Mouse (Mus musculus): ENCODE results near the gene Rad17.

- TF ChIP-seq CTCF (IDR thresholded peaks at IDR 0.05; ENCODE audit: low read depth, low read length) (no peak), TAL1 (conservative IDR thresholded peaks at IDR 0.05; ENCODE audit: low read depth, low read length) (no peak), GATA1 (IDR thresholded peaks at IDR 0.05; ENCODE audit: borderline replicate concordance, low read length) (no peak)
Measured at GRCm38 (mm10) chr13:100581701-100582100, 69.2 kb downstream of the Rad17 start.
